Mouse (Mus musculus): ENCODE results near the gene Ncoa5. TPM values are rescaled to one million over a fixed set of nuclear protein-coding genes. Genes with fewer than 3 reads are reported as not detected.

The Ncoa5 gene
- total and polyA plus RNA-seq, 2 experiments, result 4.3 to 11.5 TPM

- Histone ChIP-seq H3K27ac (replicated peaks; ENCODE audit: insufficient read depth, low read depth, low read length) (peak overlapping the region; percentile 51), H3K79me2 (ENCODE audit: control insufficient read depth, insufficient read depth, low read length) (no peaks in the 10 kb centered on the region; the same call in 1 of the 2 replicates), H3K36me3 (ENCODE audit: control insufficient read depth, insufficient read depth, low read length) (peaks cover 19% of the 10 kb centered on the region), H3K27me3 (ENCODE audit: control insufficient read depth, insufficient read depth, low read length) (no peaks in the 10 kb centered on the region), H3K4me1 (ENCODE audit: control insufficient read depth, insufficient read depth, low read length) (peaks cover 40% of the 10 kb centered on the region), H3K9ac (ENCODE audit: low read depth, low read length) (no peak overlapping the region), H3K4me3 (ENCODE audit: insufficient read depth, low read depth, low read length) (no peak overlapping the region)
- no peak for TF ChIP-seq CTCF (IDR thresholded peaks at IDR 0.05; ENCODE audit: low read depth, low read length)
- no peak for TF ChIP-seq POLR2A (IDR thresholded peaks at IDR 0.05; ENCODE audit: extremely low read depth, insufficient read depth, low read length)
- 87% methylated on average over 14 of the region's 14 CpGs for WGBS
- DNase-seq (ENCODE audit: extremely low read depth, low read depth, low spot score), result no peak
These were observed 25.5 kb downstream of the Ncoa5 start for GRCm38 (mm10) chr2:165009161-165009560.

DNA sequence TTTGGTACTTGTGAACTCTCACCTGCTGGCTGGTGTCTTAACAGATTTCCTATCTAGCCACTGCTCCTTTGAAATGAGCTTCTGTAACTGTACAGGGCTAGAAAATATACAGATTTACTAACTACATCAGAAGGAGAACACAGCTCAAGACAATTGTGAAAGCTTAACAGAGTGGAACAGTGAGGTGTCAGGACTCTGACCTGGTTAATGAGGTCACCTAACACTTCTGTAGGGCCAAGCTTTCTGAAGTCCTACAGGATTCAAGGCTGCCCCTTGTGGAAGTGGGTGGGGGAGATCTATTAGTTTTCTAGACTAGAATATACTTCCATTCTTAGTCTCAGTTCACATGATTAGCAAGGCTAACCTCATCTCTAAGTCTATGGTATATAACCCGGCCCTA lies 26.7 kb downstream of the Ncoa5 start:
- WGBS, result 100% methylated on average over 1 of the region's 1 CpGs
- no peak for TF ChIP-seq POLR2A (IDR thresholded peaks at IDR 0.05; ENCODE audit: extremely low read depth, insufficient read depth, low read length)
- TF ChIP-seq CTCF (IDR thresholded peaks at IDR 0.05; ENCODE audit: low read depth, low read length), result no peak
- H3K4me1 ChIP-seq (ENCODE audit: control insufficient read depth, insufficient read depth, low read length), result peaks cover 40% of the 10 kb centered on the region
- peak; percentile 44 for DNase-seq (ENCODE audit: extremely low read depth, low read depth, low spot score)
- H3K4me3 ChIP-seq (ENCODE audit: insufficient read depth, low read depth, low read length), result no peak overlapping the region
- H3K27ac ChIP-seq (replicated peaks; ENCODE audit: insufficient read depth, low read depth, low read length), result 0 out of 2 replicates have a peak overlapping the region, but pooled peaks have one; percentile 27
- no peaks in the 10 kb centered on the region for H3K27me3 ChIP-seq (ENCODE audit: control insufficient read depth, insufficient read depth, low read length)
- H3K9ac ChIP-seq (ENCODE audit: low read depth, low read length), result no peak overlapping the region
- peaks cover 25% of the 10 kb centered on the region for H3K36me3 ChIP-seq (ENCODE audit: control insufficient read depth, insufficient read depth, low read length)
- no peaks in the 10 kb centered on the region for H3K79me2 ChIP-seq (ENCODE audit: control insufficient read depth, insufficient read depth, low read length)

DNA sequence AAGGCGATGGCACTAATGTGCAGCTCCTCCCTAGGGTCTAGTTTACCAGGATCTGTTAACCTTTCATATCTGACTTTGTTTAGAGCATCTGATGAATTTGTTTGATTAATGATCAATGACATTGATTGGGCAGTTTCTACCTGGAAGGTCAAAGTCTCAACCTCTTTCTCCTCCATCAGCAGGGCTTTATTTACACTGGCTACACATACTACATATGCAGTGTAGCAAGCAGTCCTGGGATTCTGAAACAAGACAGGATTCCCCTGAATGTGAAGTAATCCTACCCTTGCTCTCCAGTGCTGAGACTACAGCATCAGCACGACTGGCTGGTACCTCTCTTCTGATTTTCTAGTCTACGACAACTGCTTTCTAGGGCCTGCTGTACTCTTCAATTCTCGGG lies 27.9 kb downstream of the Ncoa5 start:
- TF ChIP-seq CTCF (IDR thresholded peaks at IDR 0.05; ENCODE audit: low read depth, low read length), result no peak
- no peak for TF ChIP-seq POLR2A (IDR thresholded peaks at IDR 0.05; ENCODE audit: extremely low read depth, insufficient read depth, low read length)
- no peaks in the 10 kb centered on the region for H3K27me3 ChIP-seq (ENCODE audit: control insufficient read depth, insufficient read depth, low read length)
- peaks cover 22% of the 10 kb centered on the region for H3K36me3 ChIP-seq (ENCODE audit: control insufficient read depth, insufficient read depth, low read length)
- H3K27ac ChIP-seq (replicated peaks; ENCODE audit: insufficient read depth, low read depth, low read length), result peak overlapping the region; percentile 80
- peaks cover 40% of the 10 kb centered on the region for H3K4me1 ChIP-seq (ENCODE audit: control insufficient read depth, insufficient read depth, low read length)
- no peak overlapping the region for H3K4me3 ChIP-seq (ENCODE audit: insufficient read depth, low read depth, low read length)
- 31% methylated on average over 4 of the region's 4 CpGs for WGBS
- DNase-seq (ENCODE audit: extremely low read depth, low read depth, low spot score), result peak; percentile 97
- H3K9ac ChIP-seq (ENCODE audit: low read depth, low read length), result no peak overlapping the region
- no peaks in the 10 kb centered on the region for H3K79me2 ChIP-seq (ENCODE audit: control insufficient read depth, insufficient read depth, low read length)

GRCm38 (mm10) chr2:165004237-165004636 lies 30.4 kb downstream of the Ncoa5 start:
- H3K27ac ChIP-seq (replicated peaks; ENCODE audit: insufficient read depth, low read depth, low read length), result no peak overlapping the region
- TF ChIP-seq POLR2A (IDR thresholded peaks at IDR 0.05; ENCODE audit: extremely low read depth, insufficient read depth, low read length) (no peak), CTCF (IDR thresholded peaks at IDR 0.05; ENCODE audit: low read depth, low read length) (no peak)
- no peak overlapping the region for H3K4me3 ChIP-seq (ENCODE audit: insufficient read depth, low read depth, low read length)
- DNase-seq (ENCODE audit: extremely low read depth, low read depth, low spot score), result no peak
- no peaks in the 10 kb centered on the region for H3K27me3 ChIP-seq (ENCODE audit: control insufficient read depth, insufficient read depth, low read length)
- H3K9ac ChIP-seq (ENCODE audit: low read depth, low read length), result no peak overlapping the region
- H3K4me1 ChIP-seq (ENCODE audit: control insufficient read depth, insufficient read depth, low read length), result peaks cover 30% of the 10 kb centered on the region
- 99% methylated on average over 10 of the region's 10 CpGs for WGBS
- H3K79me2 ChIP-seq (ENCODE audit: control insufficient read depth, insufficient read depth, low read length), result no peaks in the 10 kb centered on the region
- peaks cover 24% of the 10 kb centered on the region for H3K36me3 ChIP-seq (ENCODE audit: control insufficient read depth, insufficient read depth, low read length)

- no peak overlapping the region for H3K9ac ChIP-seq (ENCODE audit: low read depth, low read length)
- no peak for TF ChIP-seq POLR2A (IDR thresholded peaks at IDR 0.05; ENCODE audit: extremely low read depth, insufficient read depth, low read length)
- no peak overlapping the region for H3K4me3 ChIP-seq (ENCODE audit: insufficient read depth, low read depth, low read length)
- no peaks in the 10 kb centered on the region for H3K27me3 ChIP-seq (ENCODE audit: control insufficient read depth, insufficient read depth, low read length)
- DNase-seq (ENCODE audit: extremely low read depth, low read depth, low spot score), result no peak
- H3K79me2 ChIP-seq (ENCODE audit: control insufficient read depth, insufficient read depth, low read length), result no peaks in the 10 kb centered on the region
- peaks cover 27% of the 10 kb centered on the region for H3K4me1 ChIP-seq (ENCODE audit: control insufficient read depth, insufficient read depth, low read length)
- peaks cover 22% of the 10 kb centered on the region for H3K36me3 ChIP-seq (ENCODE audit: control insufficient read depth, insufficient read depth, low read length)
- no peak overlapping the region for H3K27ac ChIP-seq (replicated peaks; ENCODE audit: insufficient read depth, low read depth, low read length)
- 96% methylated on average over 3 of the region's 3 CpGs for WGBS
These were observed 31.6 kb downstream of the Ncoa5 start for GRCm38 (mm10) chr2:165003108-165003507.

GRCm38 (mm10) chr2:165001958-165002357 lies 32.7 kb downstream of the Ncoa5 start:
- TF ChIP-seq POLR2A (IDR thresholded peaks at IDR 0.05; ENCODE audit: extremely low read depth, insufficient read depth, low read length), result no peak
- 96% methylated on average over 13 of the region's 13 CpGs for WGBS
- H3K36me3 ChIP-seq (ENCODE audit: control insufficient read depth, insufficient read depth, low read length), result peaks cover 19% of the 10 kb centered on the region

More at GRCm38 (mm10) chr2:165001958-165002357, 32.7 kb downstream of the Ncoa5 start:
- no peak for DNase-seq (ENCODE audit: extremely low read depth, low read depth, low spot score)
- Histone ChIP-seq H3K79me2 (ENCODE audit: control insufficient read depth, insufficient read depth, low read length) (no peaks in the 10 kb centered on the region), H3K4me1 (ENCODE audit: control insufficient read depth, insufficient read depth, low read length) (peaks cover 19% of the 10 kb centered on the region), H3K4me3 (ENCODE audit: insufficient read depth, low read depth, low read length) (no peak overlapping the region), H3K9ac (ENCODE audit: low read depth, low read length) (no peak overlapping the region), H3K27me3 (ENCODE audit: control insufficient read depth, insufficient read depth, low read length) (no peaks in the 10 kb centered on the region), H3K27ac (replicated peaks; ENCODE audit: insufficient read depth, low read depth, low read length) (no peak overlapping the region)

Measured in liver, adult 2 months (tissue).